Mouse (Mus musculus) testis, postnatal 10 days (tissue): ENCODE measurements around the gene Mrpl27.
"Not testable (repeated sequence)": the region's sequence is repeated elsewhere in the genome, so short reads cannot be mapped to it uniquely, and the experiment has no call there.

Source experiments
- DNase-seq: peaks from one replicate; pipeline ENCODE4 v3.0.0; 2021; ENCODE audit warnings: low spot score

Gene Mrpl27

DNA sequence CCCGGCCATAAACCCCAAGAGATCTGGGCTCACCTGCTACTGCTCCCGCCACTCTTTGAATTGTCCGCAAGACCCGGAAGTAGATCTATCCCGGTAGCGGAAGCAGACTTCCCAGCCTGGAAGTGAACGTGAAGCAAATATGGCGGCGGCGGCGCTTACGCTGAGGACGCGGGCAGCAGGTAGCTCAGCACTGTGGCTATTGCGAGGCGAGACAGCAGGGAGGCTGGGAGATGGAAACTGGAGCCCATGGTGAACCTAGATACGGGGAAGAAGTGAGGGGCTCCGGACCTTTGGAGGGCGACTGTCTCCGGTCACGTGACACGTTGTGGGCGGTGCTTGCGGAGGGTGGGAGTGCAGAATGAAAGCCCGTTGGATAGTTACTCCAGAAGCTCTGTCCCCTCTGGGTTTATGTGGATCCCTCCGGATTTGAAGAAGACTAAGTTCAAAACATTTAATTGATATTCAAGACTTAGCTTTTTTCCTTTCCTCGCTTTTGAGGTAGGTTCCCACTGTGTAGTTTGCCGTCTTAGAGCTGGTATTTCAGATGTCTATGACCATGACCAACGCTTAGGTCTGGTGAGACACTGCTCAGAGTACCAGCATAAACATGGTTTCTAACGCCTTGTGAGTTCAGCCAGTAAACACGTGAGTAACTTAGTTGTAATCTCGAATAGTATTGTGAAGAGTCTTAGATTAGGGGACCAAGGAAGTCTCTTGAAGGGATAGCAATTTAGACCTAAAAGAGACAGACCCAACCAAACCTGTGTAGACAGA lies at the start of gene Mrpl27, which contains the start of gene Eme1:
Gene Mrpl27, plus strand, starts transcription at position 105 of the 774 bp plus-strand sequence.
Gene Eme1, minus strand, starts transcription at position 302 of the 774 bp plus-strand sequence.
- DNase-seq = peak; percentile 95

GRCm38 (mm10) chr11:94610744-94611740 lies 42.5 kb upstream of the Mrpl27 start:
- no peak for DNase-seq

DNA sequence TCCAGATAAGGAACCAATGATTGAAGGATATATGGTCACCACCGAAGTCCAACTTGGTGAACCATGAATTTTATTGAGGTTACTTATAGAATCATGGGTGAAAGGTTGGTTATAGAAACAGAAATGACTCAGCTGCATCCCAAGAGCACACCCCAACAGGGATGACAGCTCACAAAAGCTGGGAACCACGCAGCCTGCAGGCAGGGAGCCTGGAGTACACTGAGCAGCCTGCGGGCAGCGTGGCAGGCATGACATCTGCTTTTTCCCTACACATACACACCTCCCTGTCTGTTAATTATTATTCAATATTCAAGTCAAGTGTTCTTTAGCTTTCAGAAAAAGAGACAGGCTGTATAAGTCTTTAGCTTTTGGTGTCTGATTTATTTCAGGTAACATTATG lies 39.0 kb upstream of the Mrpl27 start:
- no peak for DNase-seq

- DNase-seq = no peak
Observed at GRCm38 (mm10) chr11:94615494-94615893, 38.1 kb upstream of the Mrpl27 start.

DNA sequence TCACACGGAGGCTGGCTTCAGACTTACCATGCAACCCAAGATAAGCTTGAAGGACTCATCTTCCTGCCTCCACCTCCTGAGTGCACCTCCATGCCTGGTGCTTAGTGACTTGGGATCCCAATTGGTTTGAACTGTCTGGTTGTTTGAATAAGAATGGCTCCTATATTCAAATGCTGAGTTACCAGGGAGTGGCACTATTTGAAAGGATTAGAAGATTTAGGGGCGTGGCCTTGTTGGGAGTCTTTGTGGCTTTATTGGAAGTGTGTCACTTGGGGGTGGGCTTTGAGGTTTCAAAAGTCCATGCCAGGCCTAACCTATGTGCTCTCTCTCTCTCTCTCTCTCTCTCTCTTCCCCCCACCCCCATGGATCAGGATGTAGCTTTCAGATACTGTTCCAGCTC lies 35.9 kb upstream of the Mrpl27 start:
- DNase-seq = no peak

GRCm38 (mm10) chr11:94620766-94621457 lies 32.7 kb upstream of the Mrpl27 start:
- no peak for DNase-seq

DNA sequence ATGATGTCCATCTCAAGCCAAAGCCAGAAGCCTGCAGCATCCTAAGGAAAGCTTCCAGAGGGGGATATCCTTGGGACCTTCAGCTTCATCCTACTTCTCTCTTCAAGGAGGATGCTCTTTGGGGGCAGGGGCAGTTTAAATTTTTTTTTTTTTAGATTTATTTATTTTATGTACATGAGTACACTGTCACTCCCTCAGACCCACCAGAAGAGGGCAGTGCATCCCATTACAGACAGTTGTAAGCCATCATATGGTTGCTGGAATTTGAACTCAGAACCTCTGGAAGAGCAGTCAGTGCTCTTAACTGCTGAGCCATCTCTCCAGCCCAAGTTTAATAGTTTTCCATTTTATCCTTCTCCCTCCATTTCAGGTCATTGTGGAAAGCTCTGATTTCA lies 32.1 kb upstream of the Mrpl27 start:
- no peak for DNase-seq

GRCm38 (mm10) chr11:94622162-94622561 lies 31.4 kb upstream of the Mrpl27 start:
- no peak for DNase-seq

- peak; percentile 96 for DNase-seq
Observed at GRCm38 (mm10) chr11:94629199-94629883, 24.2 kb upstream of the Mrpl27 start, which contains the start of gene Lrrc59. TSS of gene Lrrc59 (plus strand) at chr11:94629767.

DNA sequence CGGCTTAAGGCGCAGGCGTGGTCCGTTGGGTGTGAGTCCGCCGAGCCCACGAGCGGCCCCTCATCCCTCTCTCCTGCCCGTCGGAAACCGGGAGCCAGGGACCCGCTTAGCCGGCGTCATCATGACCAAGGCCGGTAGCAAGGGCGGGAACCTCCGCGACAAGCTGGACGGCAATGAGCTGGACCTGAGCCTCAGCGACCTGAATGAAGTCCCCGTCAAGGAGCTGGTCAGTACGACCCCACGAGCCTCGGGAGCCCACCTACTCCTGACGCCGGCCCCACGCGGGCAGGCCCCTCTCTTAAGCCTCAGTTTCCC lies 23.7 kb upstream of the Mrpl27 start:
- DNase-seq = no peak

DNA sequence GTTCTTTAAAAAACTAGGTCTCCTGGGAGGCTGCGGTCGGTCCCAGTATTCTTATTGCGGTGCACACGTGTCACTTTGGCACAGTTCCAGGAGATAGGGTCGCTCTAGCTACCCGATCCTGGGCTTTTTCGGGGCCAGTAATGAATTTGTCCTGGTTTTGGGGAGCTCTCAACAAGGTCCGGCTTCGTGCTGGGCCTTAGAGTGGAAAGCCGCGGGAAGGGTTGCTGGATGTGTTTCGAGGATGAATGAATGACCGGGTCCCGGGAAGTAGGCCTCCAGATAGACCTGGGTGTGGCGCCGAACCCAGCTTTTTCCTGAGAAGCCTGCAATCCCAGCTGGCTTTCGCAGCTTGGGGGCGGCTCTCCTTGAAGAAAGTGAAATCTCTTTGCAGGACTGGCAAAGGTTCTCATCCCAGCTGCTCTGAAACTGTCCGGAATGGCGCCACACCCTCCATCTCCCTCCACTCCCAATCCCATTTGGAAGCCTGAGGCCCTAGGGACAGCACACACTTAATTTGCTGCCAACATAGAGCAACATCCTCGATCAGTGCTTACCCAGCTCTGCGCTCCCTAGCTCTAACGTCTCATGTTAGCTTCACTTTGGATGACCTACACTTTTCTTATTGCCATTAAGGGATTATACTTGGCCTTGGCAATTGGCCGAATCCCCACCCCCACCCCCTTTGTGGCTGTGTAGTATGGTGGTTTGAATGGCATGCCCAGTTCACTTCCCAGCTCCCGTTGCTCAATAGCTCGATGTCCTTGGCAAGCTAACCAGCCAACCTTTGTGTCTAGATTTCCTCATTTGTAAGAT lies 23.2 kb upstream of the Mrpl27 start:
- peak; percentile 60 for DNase-seq

DNA sequence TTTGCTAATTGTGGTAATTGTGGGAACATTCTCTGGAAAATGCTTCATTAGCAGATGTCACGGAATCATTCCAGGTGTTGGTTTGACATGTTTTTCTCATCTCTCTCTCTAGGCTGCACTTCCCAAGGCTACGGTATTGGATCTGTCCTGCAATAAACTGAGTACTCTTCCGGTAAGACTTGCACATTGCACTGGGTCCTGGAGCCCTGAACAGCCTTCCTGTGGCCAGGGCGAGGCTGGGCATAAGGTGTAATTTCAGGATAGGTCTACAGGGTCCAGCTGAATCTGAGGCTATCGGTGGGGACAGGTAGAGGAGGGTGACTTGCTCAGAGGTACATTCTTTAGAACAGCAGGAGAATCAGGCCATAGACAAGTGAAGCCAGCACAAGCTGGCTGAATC lies 21.6 kb upstream of the Mrpl27 start:
- no peak for DNase-seq

DNA sequence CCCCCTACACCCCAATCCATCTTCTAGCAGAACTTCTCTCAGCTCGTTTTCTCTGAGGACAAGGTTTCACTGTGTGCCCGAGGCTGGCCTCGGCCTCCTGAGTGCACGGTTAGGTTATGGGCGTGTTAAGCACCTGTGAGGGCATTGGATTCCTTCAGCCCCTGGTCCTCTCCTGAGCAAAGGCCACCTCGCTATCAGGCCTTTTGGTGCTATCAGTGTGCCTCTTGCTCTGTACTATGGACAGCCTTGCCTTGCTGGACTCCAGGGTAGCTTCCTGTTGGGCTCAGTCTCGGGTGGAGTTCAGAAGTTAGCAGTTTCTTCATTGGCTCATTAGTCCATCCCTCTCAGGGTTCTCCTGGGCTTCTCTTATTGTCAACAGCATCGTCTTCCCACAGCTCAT lies 20.6 kb upstream of the Mrpl27 start:
- no peak for DNase-seq

- no peak for DNase-seq
Observed at GRCm38 (mm10) chr11:94634431-94634830, 19.1 kb upstream of the Mrpl27 start.

GRCm38 (mm10) chr11:94644461-94645219 lies 8.9 kb upstream of the Mrpl27 start:
- no peak for DNase-seq

DNA sequence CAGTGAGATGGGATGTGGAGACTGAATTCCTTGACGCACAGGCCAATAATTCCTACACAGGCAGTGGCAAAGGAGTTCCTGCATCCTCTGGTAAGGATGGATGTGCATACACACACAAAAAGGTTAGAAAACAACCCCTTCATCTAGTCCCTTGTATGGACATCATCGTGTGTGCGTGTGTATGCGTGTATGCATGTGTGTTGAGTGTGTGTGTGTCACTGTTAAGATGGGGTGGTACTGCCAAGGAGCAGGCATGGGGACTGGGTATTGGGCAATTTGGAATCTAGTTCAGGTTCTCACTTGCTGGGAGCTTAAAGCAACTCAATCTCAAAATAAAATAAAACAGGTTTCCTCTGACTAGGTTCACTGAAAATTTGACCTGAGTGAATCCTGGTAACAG lies 7.1 kb upstream of the Mrpl27 start:
- no peak for DNase-seq

DNA sequence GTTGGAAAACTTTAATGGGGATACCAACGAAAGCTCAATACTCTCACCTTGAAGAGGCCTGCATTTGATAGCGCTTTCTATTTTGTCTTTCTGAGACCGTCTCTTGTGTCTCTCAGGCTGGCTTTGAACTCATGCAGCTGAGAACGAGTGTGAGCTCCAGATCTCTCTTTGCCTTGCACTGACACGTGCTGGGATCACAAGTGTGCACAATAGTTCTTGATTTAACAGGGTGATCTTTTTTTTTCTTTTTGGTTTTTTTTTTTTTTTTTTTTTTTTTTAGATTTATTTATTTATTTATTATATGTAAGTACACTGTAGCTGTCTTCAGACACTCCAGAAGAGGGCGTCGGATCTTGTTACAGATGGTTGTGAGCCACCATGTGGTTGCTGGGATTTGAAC lies 2.3 kb upstream of the Mrpl27 start:
- DNase-seq = not testable (repeated sequence)

DNA sequence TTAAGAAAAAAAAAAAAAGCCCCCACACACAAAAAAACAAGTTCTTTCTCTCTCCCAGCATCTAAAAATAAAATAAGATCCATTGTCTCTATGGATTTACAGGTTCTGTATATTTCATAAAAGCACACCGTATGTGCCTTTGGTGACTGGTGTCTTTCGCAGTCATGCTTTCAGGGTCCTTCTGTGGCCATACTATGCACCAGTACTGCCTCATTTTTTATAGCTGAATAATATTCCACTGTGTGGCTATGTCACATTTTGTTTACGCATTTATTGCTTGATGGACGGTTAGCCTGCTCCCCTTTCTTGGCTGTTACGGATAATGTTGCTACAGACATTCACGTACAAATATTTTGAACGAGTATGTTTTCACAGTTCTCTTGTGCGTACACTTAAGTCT lies 594 bp upstream of the Mrpl27 start:
- DNase-seq = no peak

GRCm38 (mm10) chr11:94661344-94661743 lies 7.8 kb downstream of the Mrpl27 start:
- no peak for DNase-seq

GRCm38 (mm10) chr11:94665281-94665680 lies 11.7 kb downstream of the Mrpl27 start:
- no peak for DNase-seq
